Mouse (Mus musculus): ENCODE measurements at regions not wholly inside any gene's neighbourhood (a gene's known extent, or its start where the extent isn't known, plus 50 kb on each side); places are given as distances from the start of the nearest gene placed in this dataset.
"Not testable (repeated sequence)": the region's sequence is repeated elsewhere in the genome, so short reads cannot be mapped to it uniquely, and the experiment has no call there.

DNA sequence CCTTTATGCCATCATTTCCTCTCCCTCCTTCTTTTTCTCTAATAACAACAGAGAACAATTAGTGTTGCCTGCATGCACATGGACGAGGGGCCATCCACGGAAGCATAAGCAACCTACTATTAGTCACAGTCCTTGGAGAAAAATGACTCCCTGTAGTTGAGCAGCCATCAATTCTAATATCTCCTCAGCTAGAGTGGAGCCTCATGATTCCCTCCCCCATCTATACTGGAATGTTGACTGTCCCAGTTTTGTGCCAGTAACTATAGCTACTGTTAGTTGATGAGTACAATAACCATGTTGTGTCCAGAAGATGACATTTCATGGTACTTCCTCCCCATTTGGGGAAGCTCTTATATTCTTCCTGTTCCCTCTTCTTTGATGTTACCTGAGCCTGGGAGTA, 64.3 kb upstream of the Rtn4 start:
- ATAC-seq (replicated peaks in 1 of 2; ENCODE audit: insufficient read depth in 1 of 2, low FRiP score in 2 of 2, low TSS enrichment in 1 of 2, low read depth in 1 of 2, poor library complexity in 2 of 2, severe bottlenecking in 2 of 2): no peak

DNA sequence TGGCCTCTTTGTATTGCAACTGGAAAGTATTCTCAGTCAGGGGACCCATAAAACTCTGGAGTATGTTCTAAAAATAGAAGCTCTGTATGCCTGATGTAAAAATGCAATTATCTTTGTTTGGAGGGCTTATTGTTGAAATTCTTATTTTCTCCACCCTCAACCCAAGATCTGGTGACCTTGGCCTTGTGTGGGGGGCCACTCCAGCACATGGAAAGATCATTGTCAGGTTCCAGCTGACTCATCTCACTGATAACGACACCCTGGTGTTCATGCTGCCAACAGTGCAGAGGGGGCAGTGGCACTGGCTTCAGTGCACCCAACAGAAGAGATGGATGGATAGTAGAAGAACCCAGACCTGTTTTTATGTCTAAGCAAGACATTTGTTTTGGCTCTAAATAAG, 60.3 kb upstream of the Rtn4 start:
- no peak for ATAC-seq (replicated peaks in 1 of 2; ENCODE audit: insufficient read depth in 1 of 2, low FRiP score in 2 of 2, low TSS enrichment in 1 of 2, low read depth in 1 of 2, poor library complexity in 2 of 2, severe bottlenecking in 2 of 2)

DNA sequence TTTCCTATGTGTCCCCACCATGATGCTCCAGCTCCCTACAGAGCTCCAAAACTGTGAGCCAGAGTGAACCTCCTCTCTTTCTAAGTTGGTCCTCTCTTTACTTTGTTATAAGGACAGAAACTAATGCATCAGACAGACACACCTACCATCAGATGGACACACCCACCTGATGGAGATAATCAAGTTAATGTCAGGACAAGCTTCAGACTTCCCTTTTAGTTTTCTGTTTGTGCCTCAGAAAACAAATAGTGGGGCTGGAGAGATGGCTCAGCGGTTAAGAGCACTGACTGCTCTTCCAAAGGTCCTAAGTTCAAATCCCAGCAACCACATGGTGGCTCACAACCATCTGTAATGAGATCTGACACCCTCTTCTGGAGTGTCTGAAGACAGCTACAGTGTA, 59.5 kb upstream of the Rtn4 start:
- not testable (repeated sequence) for ATAC-seq (replicated peaks in 1 of 2; ENCODE audit: insufficient read depth in 1 of 2, low FRiP score in 2 of 2, low TSS enrichment in 1 of 2, low read depth in 1 of 2, poor library complexity in 2 of 2, severe bottlenecking in 2 of 2)

DNA sequence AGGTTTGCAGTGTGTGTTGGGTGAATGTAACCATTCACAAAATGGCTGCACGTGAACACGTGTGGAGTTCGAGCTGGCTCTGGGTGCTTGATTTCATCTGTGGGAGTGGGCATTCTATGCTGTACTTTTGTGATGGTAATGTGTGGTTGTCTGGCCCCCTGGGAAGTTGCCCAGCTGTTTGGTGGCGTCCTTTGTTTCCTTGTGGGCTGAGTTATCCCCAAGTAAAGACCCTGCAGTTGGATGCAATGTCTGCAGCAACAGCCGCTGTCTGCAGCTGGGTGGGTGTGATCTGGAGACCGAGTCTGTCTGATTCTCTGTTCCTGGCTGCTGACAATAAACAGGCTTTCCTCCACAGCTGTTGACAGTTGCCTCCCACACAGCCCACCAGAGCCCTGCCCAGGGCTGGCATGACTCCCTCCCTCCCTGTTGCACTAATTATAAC, 56.0 kb upstream of the Rtn4 start:
- ATAC-seq (replicated peaks in 1 of 2; ENCODE audit: insufficient read depth in 1 of 2, low FRiP score in 2 of 2, low TSS enrichment in 1 of 2, low read depth in 1 of 2, poor library complexity in 2 of 2, severe bottlenecking in 2 of 2): no peak

DNA sequence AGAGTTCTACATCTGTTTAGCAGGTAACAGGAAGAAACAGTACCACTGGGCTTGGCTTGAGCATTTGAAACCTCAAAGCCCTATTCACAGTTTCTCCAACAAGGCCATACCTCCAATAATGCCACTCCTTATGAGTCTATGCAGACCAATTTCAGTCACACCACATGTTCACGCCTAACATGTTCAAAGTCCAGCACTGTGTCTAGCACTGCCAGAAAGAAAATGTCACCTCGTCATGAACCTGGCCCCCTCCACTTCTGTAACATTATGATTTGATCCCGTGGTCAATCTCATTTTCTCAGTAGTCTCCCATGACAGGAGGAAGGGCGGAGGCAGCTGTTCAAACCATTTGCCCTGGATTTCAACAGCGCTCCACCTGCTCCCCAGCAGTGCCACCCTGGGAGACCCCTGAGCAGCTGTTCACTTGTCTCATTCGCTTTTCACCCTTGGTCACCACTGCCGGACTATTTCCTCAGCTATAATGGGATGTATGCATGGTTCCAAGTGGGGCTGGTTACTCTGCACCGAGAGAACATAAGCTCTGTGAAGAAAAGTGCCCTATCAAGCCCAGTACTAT, 54.6 kb upstream of the Rtn4 start:
- ATAC-seq (replicated peaks in 1 of 2; ENCODE audit: insufficient read depth in 1 of 2, low FRiP score in 2 of 2, low TSS enrichment in 1 of 2, low read depth in 1 of 2, poor library complexity in 2 of 2, severe bottlenecking in 2 of 2): no peak

DNA sequence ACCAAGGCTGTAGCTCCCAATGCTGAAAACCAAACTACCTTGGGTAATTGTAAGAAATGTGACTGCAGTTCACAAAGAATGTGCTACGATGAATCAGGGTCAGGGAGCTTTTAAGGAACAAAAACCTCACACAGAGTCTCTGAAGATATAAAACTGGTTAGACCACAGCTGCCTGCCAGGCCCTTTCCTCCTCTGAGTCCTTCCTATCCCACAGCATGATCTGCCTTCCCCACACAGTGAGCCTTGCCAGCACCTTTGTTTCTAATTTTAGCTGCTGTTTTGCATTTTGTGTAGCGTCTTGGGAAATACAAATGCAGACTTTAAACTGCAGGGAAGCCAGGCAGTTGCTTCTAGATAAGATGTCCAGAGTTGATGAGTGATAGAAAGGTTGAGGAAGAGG, 53.9 kb upstream of the Rtn4 start:
- ATAC-seq (replicated peaks in 1 of 2; ENCODE audit: insufficient read depth in 1 of 2, low FRiP score in 2 of 2, low TSS enrichment in 1 of 2, low read depth in 1 of 2, poor library complexity in 2 of 2, severe bottlenecking in 2 of 2): peak; percentile 88
